Mouse (Mus musculus) liver, embryonic 14.5 days (tissue): ENCODE measurements around the gene Ndufb4.

ENCODE experiments used
- CTCF ChIP-seq: IDR thresholded peaks from 2 replicates; pipeline ENCODE4 v1.5.1; 2016; ENCODE audit warnings: antibody characterized with exemption, low read depth, control low read depth
- EP300 ChIP-seq: IDR thresholded peaks from 2 replicates; pipeline ENCODE4 v1.6.1; 2016; ENCODE audit warnings: antibody characterized with exemption, low read depth

- no peak for TF ChIP-seq CTCF
- no peak for TF ChIP-seq EP300
Measured at GRCm38 (mm10) chr16:37689251-37689926, 35.1 kb upstream of the Ndufb4 start.
